Mouse (Mus musculus) heart, embryonic 11.5 days (tissue): ENCODE measurements around the gene Pidd1. TPM values are rescaled to one million over a fixed set of nuclear protein-coding genes. Genes with fewer than 3 reads are reported as not detected.

Experiments used
- ATAC-seq: fragments of 200-750 bp; cut with Nextera tagmentation; replicated peaks from 2 replicates; pipeline ENCODE4 v1.8.0; 2017; ENCODE audit warnings: moderate library complexity; ENCODE audit not compliant: insufficient number of reproducible peaks, low FRiP score, low TSS enrichment
- H3K27ac ChIP-seq: fragments of 300-500 bp; sonication (generic); 2 replicates; pipeline ENCODE4 v1.5.1; 2014; ENCODE audit warnings: mild to moderate bottlenecking, low read depth, low read length
- H3K27me3 ChIP-seq: fragments of 300-500 bp; sonication (generic); 2 replicates; pipeline ENCODE4 v1.6.1; 2014; ENCODE audit warnings: mild to moderate bottlenecking, low read length, mixed read lengths; ENCODE audit not compliant: control insufficient read depth, insufficient read depth
- H3K36me3 ChIP-seq: fragments of 300-500 bp; sonication (generic); 2 replicates; pipeline ENCODE4 v1.6.1; 2014; ENCODE audit warnings: mild to moderate bottlenecking, low read length, moderate library complexity, mixed read lengths; ENCODE audit not compliant: control insufficient read depth, insufficient read depth
- H3K4me1 ChIP-seq: fragments of 300-500 bp; sonication (generic); 2 replicates; pipeline ENCODE4 v1.6.1; 2014; ENCODE audit warnings: low read length; ENCODE audit not compliant: control insufficient read depth, insufficient read depth
- H3K4me2 ChIP-seq: fragments of 300-500 bp; sonication (generic); 2 replicates; pipeline ENCODE4 v1.6.1; 2014; ENCODE audit warnings: mild to moderate bottlenecking, moderate library complexity
- H3K4me3 ChIP-seq: fragments of 300-500 bp; sonication (generic); 2 replicates; pipeline ENCODE4 v1.5.1; 2014; ENCODE audit warnings: low read depth, low read length
- H3K9ac ChIP-seq: fragments of 300-500 bp; sonication (generic); 2 replicates; pipeline ENCODE4 v1.6.1; 2014; ENCODE audit warnings: mild to moderate bottlenecking, low read depth, low read length, moderate library complexity
- H3K9me3 ChIP-seq: fragments of 300-500 bp; sonication (generic); replicated peaks from 2 replicates; pipeline ENCODE4 v1.6.1; 2016; ENCODE audit warnings: low read length; ENCODE audit not compliant: control insufficient read depth
- WGBS: fragments of 180-500 bp; shearing (Covaris S2); extraction: QIAGEN DNeasy Blood & Tissue Kit; methylation state at CpG from one replicate; pipeline ENCODE4 v1.1.7; 2014; ENCODE audit not compliant: insufficient replicate concordance; 5-methylcytosine and 5-hydroxymethylcytosine counted together
- polyA plus RNA-seq: library from polyadenylated mRNA; unstranded; fragments of >200 nt; fragmentation: Nextera tagmentation; extraction: Ambion mirVana; gene quantifications from 2 replicates; pipeline ENCODE4 v1.2.1, GENCODE M21; 2014

The Pidd1 gene
- polyA plus RNA-seq, 1 experiment from 2014 or later, result 9.5 TPM

GRCm38 (mm10) chr7:141438201-141438968 is 5.4 kb downstream of the Pidd1 start:
- no peak for ATAC-seq
- H3K27me3 ChIP-seq, result no peaks in the 10 kb centered on the region
- 89% methylated on average over 12 of the region's 12 CpGs for WGBS
- peaks cover 45% of the 10 kb centered on the region for H3K4me1 ChIP-seq
- no peak overlapping the region for H3K9ac ChIP-seq
- no peak overlapping the region for H3K4me2 ChIP-seq
- H3K4me3 ChIP-seq, result no peak overlapping the region
- no peaks in the 10 kb centered on the region for H3K9me3 ChIP-seq
- peaks cover 6% of the 10 kb centered on the region; the same call in 1 of the 2 replicates for H3K36me3 ChIP-seq
- no peak overlapping the region for H3K27ac ChIP-seq

- Histone ChIP-seq H3K4me2 (peak within 1 kb of the TSS; percentile 95), H3K4me1 (peaks cover 36% of the 10 kb centered on the region), H3K36me3 (peaks cover 6% of the 10 kb centered on the region; the same call in 1 of the 2 replicates), H3K4me3 (peak within 1 kb of the TSS; percentile 66), H3K9ac (peak within 1 kb of the TSS; percentile 76), H3K27me3 (no peaks in the 10 kb centered on the region), H3K9me3 (no peaks in the 10 kb centered on the region), H3K27ac (peak within 1 kb of the TSS; percentile 24; the same call in 1 of the 2 replicates)
- peak; percentile 74 for ATAC-seq
- 6% methylated on average over 53 of the region's 53 CpGs for WGBS
These were observed 6.4 kb downstream of the Pidd1 start, which contains the start of gene Slc25a22 for GRCm38 (mm10) chr7:141437178-141438120. Slc25a22 (minus strand) TSS chr7:141437892.

- peaks cover 10% of the 10 kb centered on the region; the same call in 1 of the 2 replicates for H3K36me3 ChIP-seq
- H3K27ac ChIP-seq, result no peak overlapping the region
- H3K27me3 ChIP-seq, result no peaks in the 10 kb centered on the region
- peak overlapping the region; percentile 76 for H3K9ac ChIP-seq
- no peaks in the 10 kb centered on the region for H3K9me3 ChIP-seq
- 71% methylated on average over 2 of the region's 2 CpGs for WGBS
- H3K4me1 ChIP-seq, result peaks cover 32% of the 10 kb centered on the region
- peak overlapping the region; percentile 95 for H3K4me2 ChIP-seq
- H3K4me3 ChIP-seq, result peak overlapping the region; percentile 66
- ATAC-seq, result no peak
These were observed 7.3 kb downstream of the Pidd1 start for GRCm38 (mm10) chr7:141436523-141436892.

- H3K36me3 ChIP-seq, result peaks cover 10% of the 10 kb centered on the region; the same call in 1 of the 2 replicates
- 79% methylated on average over 9 of the region's 9 CpGs for WGBS
- H3K4me3 ChIP-seq, result no peak overlapping the region
- no peak overlapping the region for H3K9ac ChIP-seq
- peaks cover 30% of the 10 kb centered on the region for H3K4me1 ChIP-seq
- H3K27ac ChIP-seq, result no peak overlapping the region
- ATAC-seq, result no peak
- peak overlapping the region; percentile 80 for H3K4me2 ChIP-seq
- H3K27me3 ChIP-seq, result no peaks in the 10 kb centered on the region
- H3K9me3 ChIP-seq, result no peaks in the 10 kb centered on the region
These were observed 7.8 kb downstream of the Pidd1 start for GRCm38 (mm10) chr7:141435856-141436522.

GRCm38 (mm10) chr7:141435129-141435855 is 8.5 kb downstream of the Pidd1 start:
- ATAC-seq, result 0 out of 2 replicates have a peak, but pooled peaks have one; percentile 35
- 5% methylated on average over 17 of the region's 17 CpGs for WGBS
- Histone ChIP-seq H3K27me3 (no peaks in the 10 kb centered on the region), H3K4me2 (peak overlapping the region; percentile 80), H3K4me3 (peak overlapping the region; percentile 46), H3K27ac (0 out of 2 replicates have a peak overlapping the region, but pooled peaks have one; percentile 22), H3K9me3 (no peaks in the 10 kb centered on the region), H3K4me1 (peaks cover 28% of the 10 kb centered on the region), H3K9ac (peak overlapping the region; percentile 65), H3K36me3 (peaks cover 12% of the 10 kb centered on the region; the same call in 1 of the 2 replicates)

- Histone ChIP-seq H3K9me3 (no peaks in the 10 kb centered on the region), H3K27ac (0 out of 2 replicates have a peak overlapping the region, but pooled peaks have one; percentile 22), H3K9ac (peak overlapping the region; percentile 65), H3K36me3 (peaks cover 11% of the 10 kb centered on the region; the same call in 1 of the 2 replicates), H3K4me3 (peak overlapping the region; percentile 46), H3K4me1 (peaks cover 32% of the 10 kb centered on the region), H3K4me2 (peak overlapping the region; percentile 80), H3K27me3 (no peaks in the 10 kb centered on the region)
- no peak for ATAC-seq
- 14% methylated on average over 8 of the region's 8 CpGs for WGBS
These were observed 9.4 kb downstream of the Pidd1 start for GRCm38 (mm10) chr7:141434464-141434863.

GRCm38 (mm10) chr7:141433517-141434400 is 10.1 kb downstream of the Pidd1 start:
- H3K36me3 ChIP-seq, result 0 out of 2 replicates have a peak, but pooled peaks cover 8% of the 10 kb centered on the region
- no peak for ATAC-seq
- 78% methylated on average over 15 of the region's 15 CpGs for WGBS
- peak overlapping the region; percentile 46 for H3K4me3 ChIP-seq
- H3K27me3 ChIP-seq, result no peaks in the 10 kb centered on the region
- no peak overlapping the region for H3K27ac ChIP-seq
- peak overlapping the region; percentile 65 for H3K9ac ChIP-seq
- H3K4me2 ChIP-seq, result peak overlapping the region; percentile 80
- H3K9me3 ChIP-seq, result no peaks in the 10 kb centered on the region
- peaks cover 37% of the 10 kb centered on the region for H3K4me1 ChIP-seq
